Mouse (Mus musculus): ENCODE data around the gene Kcnc1. TPM values are rescaled to one million over a fixed set of nuclear protein-coding genes. Genes with fewer than 3 reads are reported as not detected.

The Kcnc1 gene
- polyA plus RNA-seq, 1 experiment, result not detected

DNA sequence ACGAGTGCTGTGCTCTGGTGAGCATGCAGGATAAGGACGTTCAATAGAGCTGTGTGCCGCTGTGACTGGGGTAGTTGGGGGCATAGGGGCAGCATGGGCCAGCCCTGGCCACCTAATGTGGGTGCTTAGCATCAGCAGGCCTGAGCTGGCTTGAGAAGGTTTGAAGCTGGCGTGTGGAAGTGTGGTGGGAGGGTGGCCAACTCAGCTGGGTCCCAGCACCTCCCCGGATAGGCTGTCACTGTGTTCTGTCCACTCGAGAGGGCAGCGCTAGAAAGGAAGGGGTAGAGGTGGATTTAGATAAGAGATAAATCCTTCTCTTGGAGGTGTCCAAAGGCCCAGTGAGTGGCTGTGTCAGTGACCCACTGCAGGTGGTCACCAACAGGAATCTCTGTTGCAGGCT lies 21.2 kb downstream of the Kcnc1 start:
- TF ChIP-seq CTCF (IDR thresholded peaks at IDR 0.05; ENCODE audit: borderline replicate concordance, insufficient read depth, low read length) (no peak), POLR2A (IDR thresholded peaks at IDR 0.05; ENCODE audit: low read depth, low read length) (no peak)
- no peaks in the 10 kb centered on the region for H3K4me1 ChIP-seq (ENCODE audit: control insufficient read depth, insufficient read depth, low read length)

DNA sequence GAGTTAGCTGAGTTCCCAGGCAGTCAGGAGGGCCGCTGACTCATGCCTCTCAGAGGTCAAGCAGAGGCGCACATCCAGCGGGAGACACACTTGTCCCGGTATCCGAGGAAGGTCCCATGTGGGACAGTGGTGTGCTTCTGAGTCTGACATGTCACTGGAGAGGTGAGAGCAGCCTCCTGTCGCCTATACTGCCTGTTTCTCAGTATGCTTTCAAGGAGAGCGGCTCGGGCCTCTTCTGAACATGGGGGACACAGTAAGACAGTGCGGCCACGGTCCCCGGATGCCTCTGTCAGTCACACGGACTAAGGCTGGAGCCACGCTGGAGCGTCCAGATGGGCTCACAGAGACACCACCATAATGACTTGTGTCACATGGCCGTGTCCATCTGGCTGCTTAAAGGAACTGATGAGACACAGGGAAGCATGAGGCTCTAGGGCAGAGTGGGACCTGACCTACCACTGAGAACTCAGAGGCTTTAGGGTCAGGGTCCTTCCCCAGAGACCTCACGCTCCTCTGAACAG lies 21.9 kb downstream of the Kcnc1 start:
- Histone ChIP-seq H3K4me1 (ENCODE audit: control insufficient read depth, insufficient read depth, low read length) (no peaks in the 10 kb centered on the region), H3K27ac (ENCODE audit: insufficient read depth, low read length) (no peak overlapping the region), H3K4me3 (ENCODE audit: insufficient read depth, low read length) (no peak overlapping the region)
- TF ChIP-seq CTCF (IDR thresholded peaks at IDR 0.05; ENCODE audit: borderline replicate concordance, insufficient read depth, low read length) (no peak), POLR2A (IDR thresholded peaks at IDR 0.05; ENCODE audit: low read depth, low read length) (no peak)

More for the DNA sequence above, 21.2 kb downstream of the Kcnc1 start:
- Histone ChIP-seq H3K4me3 (ENCODE audit: insufficient read depth, low read length) (no peak overlapping the region), H3K27ac (ENCODE audit: insufficient read depth, low read length) (no peak overlapping the region)

DNA sequence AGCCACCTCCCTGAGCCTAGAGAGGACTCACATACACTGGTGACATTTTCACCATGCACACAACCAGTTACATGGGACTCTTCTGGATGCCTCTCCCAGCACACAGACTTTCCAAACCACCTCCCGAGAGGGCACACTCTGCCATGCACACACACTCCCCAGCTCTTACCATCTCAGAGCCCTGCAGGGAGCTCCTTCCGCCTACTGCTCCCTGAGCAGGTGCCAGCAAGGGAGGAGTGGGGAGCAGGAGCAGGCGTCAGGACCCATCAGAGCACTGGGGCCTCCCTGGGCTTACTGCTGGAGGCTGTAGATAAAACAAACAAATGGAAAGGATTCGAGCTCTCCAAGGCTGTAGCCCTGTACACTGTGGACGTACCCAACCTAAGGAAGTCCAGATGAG lies 25.2 kb downstream of the Kcnc1 start:
- TF ChIP-seq POLR2A (IDR thresholded peaks at IDR 0.05; ENCODE audit: low read depth, low read length) (no peak), CTCF (IDR thresholded peaks at IDR 0.05; ENCODE audit: borderline replicate concordance, insufficient read depth, low read length) (no peak)
- Histone ChIP-seq H3K4me1 (ENCODE audit: control insufficient read depth, insufficient read depth, low read length) (no peaks in the 10 kb centered on the region), H3K4me3 (ENCODE audit: insufficient read depth, low read length) (no peak overlapping the region), H3K27ac (ENCODE audit: insufficient read depth, low read length) (no peak overlapping the region)

DNA sequence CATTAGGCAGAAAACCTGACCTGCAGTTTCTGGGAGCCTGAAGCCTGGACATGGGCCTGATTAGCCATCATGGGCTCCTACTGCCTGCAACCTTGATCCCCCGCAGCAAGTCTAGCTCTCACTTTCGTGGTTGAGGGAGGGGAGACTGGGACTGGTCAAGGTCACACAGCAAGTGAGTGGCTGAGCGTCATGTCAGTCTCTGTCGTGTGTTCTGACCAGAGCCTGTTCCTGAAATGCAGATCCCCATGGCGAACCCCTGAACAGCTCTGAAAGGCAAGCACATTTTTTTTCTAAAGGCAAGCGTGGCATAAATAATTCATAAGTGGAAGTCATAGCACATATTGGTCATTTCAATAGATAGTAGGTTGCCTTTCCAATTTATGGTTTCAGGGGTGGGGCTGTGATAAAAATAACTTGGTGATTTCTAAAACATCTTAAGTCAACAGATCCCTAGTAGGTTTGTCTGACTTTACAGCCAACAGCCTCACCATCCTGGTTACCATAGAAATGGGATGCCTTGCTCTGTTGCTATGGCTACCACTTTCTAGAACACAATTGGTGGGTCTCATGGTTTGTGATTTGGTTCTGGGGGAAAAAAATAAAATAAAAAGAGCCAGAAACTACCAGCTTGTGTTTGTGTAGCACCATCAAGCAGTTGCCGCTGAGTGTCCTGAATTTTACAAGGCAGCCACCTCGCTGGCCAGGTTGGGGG lies 25.9 kb downstream of the Kcnc1 start:
- Histone ChIP-seq H3K4me1 (ENCODE audit: control insufficient read depth, insufficient read depth, low read length) (no peaks in the 10 kb centered on the region), H3K27ac (ENCODE audit: insufficient read depth, low read length) (no peak overlapping the region), H3K4me3 (ENCODE audit: insufficient read depth, low read length) (no peak overlapping the region)
- TF ChIP-seq POLR2A (IDR thresholded peaks at IDR 0.05; ENCODE audit: low read depth, low read length) (no peak), CTCF (IDR thresholded peaks at IDR 0.05; ENCODE audit: borderline replicate concordance, insufficient read depth, low read length) (no peak)

DNA sequence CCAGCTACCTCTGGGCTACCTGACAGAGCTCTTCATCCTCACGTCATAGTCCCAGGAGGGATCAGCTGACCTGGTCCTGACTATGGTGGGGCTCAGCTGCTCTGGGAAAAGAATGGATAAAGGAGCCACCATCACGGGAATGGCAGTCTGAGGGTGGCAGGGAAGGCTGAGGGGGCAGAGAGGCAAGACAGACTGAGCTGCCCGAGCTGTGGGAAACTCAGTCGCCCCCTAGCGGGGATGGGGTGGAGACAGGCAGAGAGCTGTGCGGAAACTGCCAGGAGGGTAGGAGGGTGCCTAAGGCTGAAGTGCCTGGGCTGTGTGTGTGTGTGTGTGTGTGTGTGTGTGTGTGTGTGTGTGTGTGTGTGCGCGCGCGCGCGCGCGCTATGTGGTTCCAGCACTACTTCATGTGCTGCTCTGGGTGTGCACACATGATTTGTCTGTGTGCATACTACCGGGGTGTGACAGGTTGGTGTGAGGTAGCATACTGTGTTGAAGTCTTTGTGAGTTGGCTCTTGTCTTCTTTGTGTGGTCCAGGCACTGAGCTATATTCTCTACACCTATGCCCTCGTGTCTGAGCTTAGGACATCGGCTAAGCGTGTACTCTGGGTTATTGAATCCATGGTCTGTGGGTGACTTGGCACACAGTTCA lies 26.6 kb downstream of the Kcnc1 start:
- H3K27ac ChIP-seq (ENCODE audit: insufficient read depth, low read length), result no peak overlapping the region
- no peak overlapping the region for H3K4me3 ChIP-seq (ENCODE audit: insufficient read depth, low read length)
- TF ChIP-seq CTCF (IDR thresholded peaks at IDR 0.05; ENCODE audit: borderline replicate concordance, insufficient read depth, low read length) (peak; percentile 52), POLR2A (IDR thresholded peaks at IDR 0.05; ENCODE audit: low read depth, low read length) (no peak)
- H3K4me1 ChIP-seq (ENCODE audit: control insufficient read depth, insufficient read depth, low read length), result no peaks in the 10 kb centered on the region

DNA sequence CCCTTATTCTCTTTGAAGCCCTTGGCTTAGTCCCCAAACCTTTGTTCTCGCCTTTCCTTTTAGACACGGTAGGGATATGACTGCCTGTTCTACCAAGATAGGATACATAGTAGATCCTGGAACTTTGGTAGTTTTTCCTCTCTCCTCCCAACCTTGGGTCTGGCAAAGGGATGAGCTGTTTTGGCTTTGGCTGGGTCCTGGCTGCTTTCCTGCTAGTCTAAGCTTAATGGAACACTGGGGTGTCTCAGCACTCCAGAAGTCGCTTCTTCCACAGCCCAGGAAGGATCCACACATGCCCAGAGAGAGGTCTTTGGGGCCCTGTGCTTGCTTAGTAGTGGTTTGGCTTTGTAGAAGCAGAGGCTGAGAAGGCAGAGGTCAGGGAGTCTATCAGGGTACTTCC lies 27.7 kb downstream of the Kcnc1 start:
- TF ChIP-seq POLR2A (IDR thresholded peaks at IDR 0.05; ENCODE audit: low read depth, low read length) (no peak), CTCF (IDR thresholded peaks at IDR 0.05; ENCODE audit: borderline replicate concordance, insufficient read depth, low read length) (no peak)
- H3K27ac ChIP-seq (ENCODE audit: insufficient read depth, low read length), result no peak overlapping the region
- no peak overlapping the region for H3K4me3 ChIP-seq (ENCODE audit: insufficient read depth, low read length)
- no peaks in the 10 kb centered on the region for H3K4me1 ChIP-seq (ENCODE audit: control insufficient read depth, insufficient read depth, low read length)

DNA sequence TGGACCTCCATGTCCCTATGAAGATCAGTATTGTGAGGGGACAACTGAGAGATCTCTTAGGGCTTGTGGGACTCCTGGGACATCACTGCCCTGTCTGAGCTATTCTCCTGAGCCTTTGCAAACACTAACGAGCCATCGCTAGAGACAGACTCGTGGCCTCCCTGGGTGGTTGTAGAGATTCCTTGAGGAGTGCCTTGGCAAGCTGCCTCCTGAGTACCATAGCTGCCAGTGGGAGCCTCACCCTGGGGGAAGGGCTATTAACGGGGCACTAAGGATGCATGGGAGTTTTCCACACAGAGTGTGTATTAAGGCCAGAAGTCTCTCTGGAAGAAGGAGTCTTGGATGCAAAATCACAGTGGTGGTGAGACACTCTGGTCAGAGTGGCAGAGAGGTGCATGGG lies 28.7 kb downstream of the Kcnc1 start:
- H3K4me1 ChIP-seq (ENCODE audit: control insufficient read depth, insufficient read depth, low read length), result no peaks in the 10 kb centered on the region
- TF ChIP-seq POLR2A (IDR thresholded peaks at IDR 0.05; ENCODE audit: low read depth, low read length) (no peak), CTCF (IDR thresholded peaks at IDR 0.05; ENCODE audit: borderline replicate concordance, insufficient read depth, low read length) (no peak)
- H3K27ac ChIP-seq (ENCODE audit: insufficient read depth, low read length), result no peak overlapping the region
- no peak overlapping the region for H3K4me3 ChIP-seq (ENCODE audit: insufficient read depth, low read length)

DNA sequence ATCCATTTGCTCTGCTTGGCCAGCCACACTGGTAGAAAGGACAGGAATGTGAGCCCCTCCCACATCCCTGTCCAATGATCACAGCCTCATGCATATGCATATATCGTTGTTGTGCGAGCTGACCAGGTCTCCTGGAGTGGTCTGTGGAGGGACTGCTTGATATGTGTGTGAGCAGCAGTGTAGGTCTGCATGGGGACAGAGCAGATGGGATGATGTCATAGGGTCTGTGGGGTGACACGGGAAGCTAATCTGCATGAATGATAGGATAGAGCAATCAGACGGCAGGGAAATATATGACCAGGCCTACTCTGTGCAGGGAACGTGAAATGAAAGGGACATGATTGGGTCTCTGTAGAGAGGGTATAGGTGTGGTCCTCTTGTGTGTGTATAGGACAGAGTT lies 37.6 kb downstream of the Kcnc1 start:
- no peaks in the 10 kb centered on the region for H3K4me1 ChIP-seq (ENCODE audit: control insufficient read depth, insufficient read depth, low read length)
- H3K27ac ChIP-seq (ENCODE audit: insufficient read depth, low read length), result no peak overlapping the region
- H3K4me3 ChIP-seq (ENCODE audit: insufficient read depth, low read length), result no peak overlapping the region
- TF ChIP-seq CTCF (IDR thresholded peaks at IDR 0.05; ENCODE audit: borderline replicate concordance, insufficient read depth, low read length) (no peak), POLR2A (IDR thresholded peaks at IDR 0.05; ENCODE audit: low read depth, low read length) (no peak)

DNA sequence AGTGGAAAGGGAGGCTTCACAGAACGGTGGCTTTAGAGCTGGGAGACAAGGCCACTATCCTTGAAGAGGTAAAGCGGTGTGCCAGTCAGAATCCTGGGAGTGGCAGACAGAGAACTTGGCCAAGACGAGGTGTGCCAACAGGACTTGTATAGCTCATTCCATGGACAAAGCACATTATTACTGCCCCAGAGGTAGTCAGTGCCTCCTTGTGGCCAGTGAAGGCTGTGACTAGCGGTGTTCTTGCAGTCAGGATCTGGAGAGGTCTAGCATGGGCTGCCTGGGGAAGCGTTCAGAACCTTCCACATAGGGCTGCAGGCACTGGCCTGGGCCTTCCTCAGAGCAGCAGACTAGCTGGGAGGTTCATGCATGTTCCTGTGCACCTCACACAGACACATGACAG lies 39.5 kb downstream of the Kcnc1 start:
- no peak for TF ChIP-seq CTCF (IDR thresholded peaks at IDR 0.05; ENCODE audit: borderline replicate concordance, insufficient read depth, low read length)
- no peak for TF ChIP-seq POLR2A (IDR thresholded peaks at IDR 0.05; ENCODE audit: low read depth, low read length)
- Histone ChIP-seq H3K4me3 (ENCODE audit: insufficient read depth, low read length) (no peak overlapping the region), H3K27ac (ENCODE audit: insufficient read depth, low read length) (no peak overlapping the region), H3K4me1 (ENCODE audit: control insufficient read depth, insufficient read depth, low read length) (no peaks in the 10 kb centered on the region)

DNA sequence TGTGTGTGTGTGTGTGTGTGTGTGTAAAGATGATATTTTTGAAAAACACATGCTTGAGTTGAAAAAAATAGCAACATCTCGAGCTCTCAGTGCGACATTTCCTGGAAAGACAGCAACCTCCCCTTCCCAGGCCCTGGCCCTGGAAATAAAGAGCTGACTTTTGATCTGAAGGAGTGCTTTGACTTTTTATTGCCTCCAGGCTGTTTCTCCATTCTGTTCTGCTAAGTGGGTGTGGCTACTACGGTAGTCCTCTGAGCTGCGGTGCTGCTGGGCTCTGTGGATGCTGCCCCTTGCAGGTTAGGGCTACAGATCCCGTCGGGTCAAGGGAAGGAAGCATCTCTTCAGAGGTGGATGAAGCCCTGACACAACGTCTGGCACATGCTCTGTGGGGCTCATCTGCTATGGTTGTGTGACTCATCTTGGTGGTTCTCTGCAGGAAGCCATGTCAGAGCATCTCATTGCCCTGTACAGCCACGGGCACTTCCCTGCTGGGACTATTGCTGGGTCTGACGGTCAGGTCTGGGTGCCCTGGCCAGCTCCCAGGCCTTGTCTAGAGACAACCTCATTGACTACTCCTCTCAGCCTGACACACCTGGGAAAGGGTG lies 42.3 kb downstream of the Kcnc1 start:
- Histone ChIP-seq H3K27ac (ENCODE audit: insufficient read depth, low read length) (no peak overlapping the region), H3K4me1 (ENCODE audit: control insufficient read depth, insufficient read depth, low read length) (no peaks in the 10 kb centered on the region), H3K4me3 (ENCODE audit: insufficient read depth, low read length) (no peak overlapping the region)
- no peak for TF ChIP-seq CTCF (IDR thresholded peaks at IDR 0.05; ENCODE audit: borderline replicate concordance, insufficient read depth, low read length)
- TF ChIP-seq POLR2A (IDR thresholded peaks at IDR 0.05; ENCODE audit: low read depth, low read length), result no peak
